Mouse (Mus musculus) thymus, postnatal 4 days (tissue): ENCODE results near the gene Psmc3ip.

Source experiments
- DNase-seq: peaks from one replicate; pipeline ENCODE4 v3.0.0; 2021

Psmc3ip gene

GRCm38 (mm10) chr11:101119131-101119760, 24.0 kb upstream of the Psmc3ip start:
- peak; percentile 48 for DNase-seq

GRCm38 (mm10) chr11:101118105-101118504, 22.9 kb upstream of the Psmc3ip start:
- no peak for DNase-seq

GRCm38 (mm10) chr11:101115564-101115963, 20.3 kb upstream of the Psmc3ip start:
- no peak for DNase-seq

GRCm38 (mm10) chr11:101112186-101112585, 16.9 kb upstream of the Psmc3ip start:
- DNase-seq = no peak

- no peak for DNase-seq
Observed at GRCm38 (mm10) chr11:101111178-101111577, 15.9 kb upstream of the Psmc3ip start.

GRCm38 (mm10) chr11:101110708-101111107, 15.5 kb upstream of the Psmc3ip start:
- DNase-seq = no peak

- DNase-seq = no peak
Observed at GRCm38 (mm10) chr11:101109351-101109750, 14.1 kb upstream of the Psmc3ip start.

GRCm38 (mm10) chr11:101103011-101103410, 7.8 kb upstream of the Psmc3ip start:
- DNase-seq = no peak

GRCm38 (mm10) chr11:101098231-101098630, 3.0 kb upstream of the Psmc3ip start:
- DNase-seq = no peak

- DNase-seq = no peak
Observed at GRCm38 (mm10) chr11:101094930-101095313, 314 bp downstream of the Psmc3ip start.

- DNase-seq = no peak
Observed at GRCm38 (mm10) chr11:101089931-101090330, 5.3 kb downstream of the Psmc3ip start.

- DNase-seq = no peak
Observed at GRCm38 (mm10) chr11:101087682-101088055, 7.6 kb downstream of the Psmc3ip start.

GRCm38 (mm10) chr11:101086756-101087681, 8.2 kb downstream of the Psmc3ip start, which contains the start of gene Mlx:
TSS of gene Mlx (plus strand) at chr11:101087277.
- DNase-seq = peak; percentile 88

- DNase-seq = no peak
Observed at GRCm38 (mm10) chr11:101086323-101086674, 8.9 kb downstream of the Psmc3ip start.

- DNase-seq = no peak
Observed at GRCm38 (mm10) chr11:101085617-101086322, 9.5 kb downstream of the Psmc3ip start.

- DNase-seq = no peak
Observed at GRCm38 (mm10) chr11:101084811-101085210, 10.4 kb downstream of the Psmc3ip start.

- no peak for DNase-seq
Observed at GRCm38 (mm10) chr11:101084246-101084645, 11.0 kb downstream of the Psmc3ip start.

- peak; percentile 31 for DNase-seq
Observed at GRCm38 (mm10) chr11:101083083-101083697, 12.0 kb downstream of the Psmc3ip start.

- DNase-seq = peak; percentile 82
Observed at GRCm38 (mm10) chr11:101082208-101083082, 12.8 kb downstream of the Psmc3ip start, which contains the start of gene Coasy. TSS of gene Coasy (plus strand) at chr11:101082565.

- DNase-seq = peak; percentile 19
Observed at GRCm38 (mm10) chr11:101081659-101082058, 13.6 kb downstream of the Psmc3ip start.

- no peak for DNase-seq
Observed at GRCm38 (mm10) chr11:101080421-101080820, 14.8 kb downstream of the Psmc3ip start.

- DNase-seq = peak; percentile 73
Observed at GRCm38 (mm10) chr11:101079746-101080145, 15.5 kb downstream of the Psmc3ip start.
